10 mouse cellular contexts compared by ENCODE assay signal in the genomic region with DNA sequence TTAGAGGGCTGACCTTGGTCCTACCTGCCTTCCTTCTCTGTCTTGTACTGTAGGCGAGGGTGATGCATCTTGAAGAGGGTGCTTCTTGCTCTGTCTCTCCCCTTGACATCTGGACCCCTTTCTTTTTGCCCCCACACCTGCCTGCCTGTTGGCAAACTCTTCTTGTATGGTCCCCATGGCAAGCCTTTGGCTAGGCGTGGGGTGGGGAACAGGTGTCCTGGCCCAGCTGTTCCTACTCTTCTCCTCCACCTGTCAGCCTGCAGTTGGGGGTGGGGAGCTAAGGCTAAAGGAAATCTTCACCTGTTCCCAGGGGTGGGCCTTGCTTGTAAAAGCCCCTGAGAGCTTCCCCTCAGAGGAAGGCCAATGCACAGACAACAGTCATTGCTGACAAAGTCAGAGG. TPM values are rescaled to one million over a fixed set of nuclear protein-coding genes. Genes with fewer than 3 reads are reported as not detected.
A peak's percentile ranks its signal among the peaks of the same experiment; 100 is the strongest.
DNase-seq lines count a peak whose midpoint lies in the region; ATAC-seq and TF ChIP-seq lines count a peak whose summit lies in the region.
"Had no signal": no experiment of that assay in that cellular context is flagged by ENCODE, and none has a peak within 500 bp of the region (broad histone marks: within the 10 kb centered on the region; RNA-seq: fewer than 3 reads in every experiment).

No protein-coding gene starts in this region.

- TF ChIP-seq EP300 in heart, postnatal 0 days (IDR thresholded peaks at IDR 0.05; ENCODE audit: low read depth) = no peak

- no peaks in the 10 kb centered on the region for H3K27me3 ChIP-seq in megakaryocyte, embryonic 14.5 days (replicated peaks)
- no peaks in the 10 kb centered on the region for H3K27me3 ChIP-seq in heart, postnatal 0 days (ENCODE audit: control insufficient read depth, insufficient read depth, low read length)
- H3K27me3 ChIP-seq: forebrain, embryonic 15.5 days had no signal

- peak; percentile 62 for DNase-seq in gastrocnemius, adult 2 months
- no peak for DNase-seq in gastrocnemius, postnatal 25 days
- DNase-seq in heart, postnatal 0 days (ENCODE audit: low spot score) = no peak
- peak; percentile 64 to 78 for DNase-seq in thymus, postnatal 10 days (ENCODE audit: low spot score in 2 of 2)
- DNase-seq in kidney, adult 9 months = no peak
- no peak for DNase-seq in gastrocnemius, adult 8-10 months (ENCODE audit: low spot score in 2 of 2)
- DNase-seq: kidney, adult 8-10 months had no signal

- H3K4me2 ChIP-seq in heart, postnatal 0 days (ENCODE audit: low read depth, low read length) = peak overlapping the region; percentile 95; the same call in 1 of the 2 replicates
- H3K4me2 ChIP-seq: forebrain, embryonic 15.5 days had no signal

- peaks cover 59% of the 10 kb centered on the region for H3K36me3 ChIP-seq in megakaryocyte, embryonic 14.5 days (replicated peaks; ENCODE audit: low read length)
- no peaks in the 10 kb centered on the region for H3K36me3 ChIP-seq in heart, postnatal 0 days (replicated peaks; ENCODE audit: control insufficient read depth, insufficient read depth, low read length)
- H3K36me3 ChIP-seq: forebrain, embryonic 15.5 days had no signal

- no peak for ATAC-seq in megakaryocyte, adult 5-6 weeks (ENCODE audit: poor library complexity, severe bottlenecking)
- ATAC-seq in heart, postnatal 0 days (ENCODE audit: insufficient read depth, low read depth) = no peak
- ATAC-seq: forebrain, embryonic 15.5 days had no signal

- H3K9ac ChIP-seq in heart, postnatal 0 days (replicated peaks; ENCODE audit: low read depth, low read length) = no peak overlapping the region
- H3K9ac ChIP-seq: forebrain, embryonic 15.5 days had no signal

- H3K4me3 ChIP-seq in gastrocnemius, adult 2 months = peak overlapping the region; percentile 95
- peak overlapping the region; percentile 57 for H3K4me3 ChIP-seq in megakaryocyte, embryonic 14.5 days (replicated peaks)
- no peak overlapping the region for H3K4me3 ChIP-seq in heart, postnatal 0 days (ENCODE audit: low read depth, low read length)
- H3K4me3 ChIP-seq: forebrain, embryonic 15.5 days had no signal

- intact Hi-C loops in gastrocnemius, adult 2 months (cut with DNase I) = loop anchor here (10.0 kb wide), 1 partner anchor 347 kb away; no protein-coding TSS in a partner anchor

- no peaks in the 10 kb centered on the region for H3K9me3 ChIP-seq in megakaryocyte, embryonic 14.5 days
- H3K9me3 ChIP-seq in heart, postnatal 0 days (replicated peaks; ENCODE audit: control insufficient read depth, low read length) = no peaks in the 10 kb centered on the region
- H3K9me3 ChIP-seq: forebrain, embryonic 15.5 days had no signal

- WGBS in heart, postnatal 0 days = 64% methylated on average over 2 of the region's 2 CpGs

- peaks cover 93% of the 10 kb centered on the region for H3K4me1 ChIP-seq in megakaryocyte, embryonic 14.5 days
- H3K4me1 ChIP-seq in heart, postnatal 0 days (ENCODE audit: control insufficient read depth, insufficient read depth) = peaks cover 82% of the 10 kb centered on the region

- TF ChIP-seq CTCF in gastrocnemius, adult 2 months (IDR thresholded peaks at IDR 0.05) = no peak
- TF ChIP-seq CTCF in heart, postnatal 0 days (IDR thresholded peaks at IDR 0.05; ENCODE audit: low read depth) = no peak

- H3K27ac ChIP-seq in gastrocnemius, adult 2 months = peak overlapping the region; percentile 100
- H3K27ac ChIP-seq in heart, postnatal 0 days (ENCODE audit: low read depth) = peak overlapping the region; percentile 99
- H3K27ac ChIP-seq: forebrain, embryonic 15.5 days had no signal

RNA-seq across cellular contexts. Expression of gene Mef2d, which starts 5.3 kb away (rescaled TPM):
- 100 to 1,000 TPM; 173 to 184 TPM for total RNA-seq in gastrocnemius, adult 2 months (2021)
- 100 to 1,000 TPM; 156 to 164 TPM for total RNA-seq in gastrocnemius, postnatal 25 days (2021)
- 60.2 and 145 TPM in 2 replicates for polyA plus RNA-seq in megakaryocyte, embryonic 14.5 days (2012; ENCODE audit: insufficient read depth, low replicate concordance)
- total RNA-seq in megakaryocyte, adult 5-6 weeks (2015) = 73.3 and 77.4 TPM in 2 replicates
- 29.2 and 42.0 TPM in 2 replicates for total RNA-seq in megakaryocyte, adult 5-6 weeks (2017)
- 70.8 and 75.8 TPM in 2 replicates for total RNA-seq in heart, postnatal 0 days (2014; rRNA removed; ENCODE audit: low replicate concordance)
- 30.0 and 30.8 TPM in 2 replicates for polyA plus RNA-seq in heart, postnatal 0 days (2015; fragmentation: Nextera tagmentation; extraction: Ambion mirVana)
- 100 to 1,000 TPM; 164 to 186 (median 172) TPM for total RNA-seq in gastrocnemius, adult 8-10 months (2022)

Comparison
In these comparisons a context has a peak if more than half of its experiments do, and no peak if none do; other contexts are left out.
1. DNase-seq: peak in gastrocnemius, adult 2 months (single experiment) and thymus, postnatal 10 days (2 of 2); none in gastrocnemius, postnatal 25 days (single experiment), heart, postnatal 0 days (single experiment), kidney, adult 9 months (single experiment) and gastrocnemius, adult 8-10 months (0 of 2).